9 mouse cellular contexts compared by ENCODE assay signal in the genomic region with DNA sequence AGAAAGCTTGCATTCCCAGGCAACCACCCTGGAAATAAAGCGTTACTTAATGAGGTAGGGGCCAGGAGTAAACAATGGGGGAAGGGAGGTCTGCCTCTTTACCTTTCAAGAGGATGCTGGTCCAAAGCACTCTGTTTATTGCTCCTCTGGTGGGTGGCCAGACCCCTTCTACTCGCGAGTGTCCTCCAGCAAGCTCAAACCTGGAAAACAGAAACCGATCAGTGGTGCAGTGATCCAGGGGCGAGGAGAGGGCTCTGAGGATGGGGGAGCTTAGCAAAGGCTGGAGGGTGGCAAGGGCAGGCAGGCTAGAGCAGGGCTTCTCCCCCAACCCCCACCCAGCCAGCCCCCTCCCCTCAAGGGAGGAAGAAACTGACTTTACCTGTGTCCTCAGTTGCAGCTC. TPM values are rescaled to one million over a fixed set of nuclear protein-coding genes. Genes with fewer than 3 reads are reported as not detected.
DNase-seq lines count a peak whose midpoint lies in the region; ATAC-seq and TF ChIP-seq lines count a peak whose summit lies in the region.
"Had no signal": no experiment of that assay in that cellular context is flagged by ENCODE, and none has a peak within 500 bp of the region (broad histone marks: within the 10 kb centered on the region; RNA-seq: fewer than 3 reads in every experiment).

No protein-coding gene starts in this region.

- H3K4me3 ChIP-seq in gastrocnemius, adult 2 months, result peak overlapping the region; percentile 97
- H3K4me3 ChIP-seq in C2C12 (ENCODE audit: insufficient read depth, poor library complexity, severe bottlenecking), result peak overlapping the region; percentile 53
- peak overlapping the region; percentile 80 for H3K4me3 ChIP-seq in embryonic facial prominence, embryonic 13.5 days
- peak overlapping the region; percentile 87 for H3K4me3 ChIP-seq in intestine, postnatal 0 days (ENCODE audit: low read depth, low read length)
- H3K4me3 ChIP-seq in neural tube, embryonic 13.5 days, result peak overlapping the region; percentile 77

- peaks cover 16% of the 10 kb centered on the region for H3K4me1 ChIP-seq in embryonic facial prominence, embryonic 13.5 days
- H3K4me1 ChIP-seq in intestine, postnatal 0 days (replicated peaks; ENCODE audit: control insufficient read depth, insufficient read depth, low read length), result no peaks in the 10 kb centered on the region
- H3K4me1 ChIP-seq in neural tube, embryonic 13.5 days (replicated peaks), result peaks cover 22% of the 10 kb centered on the region

- no peaks in the 10 kb centered on the region for H3K9me3 ChIP-seq in embryonic facial prominence, embryonic 13.5 days
- no peaks in the 10 kb centered on the region for H3K9me3 ChIP-seq in intestine, postnatal 0 days (ENCODE audit: control insufficient read depth)
- H3K9me3 ChIP-seq in neural tube, embryonic 13.5 days, result no peaks in the 10 kb centered on the region

- peaks cover 31% of the 10 kb centered on the region for H3K79me2 ChIP-seq in C2C12 (ENCODE audit: control insufficient read depth, insufficient read depth)

- H3K27ac ChIP-seq in gastrocnemius, adult 2 months, result peak overlapping the region; percentile 93
- peak overlapping the region; percentile 33; the same call in 1 of the 2 replicates for H3K27ac ChIP-seq in embryonic facial prominence, embryonic 13.5 days
- H3K27ac ChIP-seq in intestine, postnatal 0 days (ENCODE audit: low read depth, low read length), result peak overlapping the region; percentile 54; the same call in 1 of the 2 replicates
- peak overlapping the region; percentile 59; the same call in 1 of the 2 replicates for H3K27ac ChIP-seq in neural tube, embryonic 13.5 days (replicated peaks)

- H3K27me3 ChIP-seq in C2C12 (ENCODE audit: control insufficient read depth, insufficient read depth, insufficient read length), result no peaks in the 10 kb centered on the region
- no peaks in the 10 kb centered on the region for H3K27me3 ChIP-seq in embryonic facial prominence, embryonic 13.5 days
- H3K27me3 ChIP-seq in intestine, postnatal 0 days (replicated peaks; ENCODE audit: control insufficient read depth, insufficient read depth, low read length), result no peaks in the 10 kb centered on the region
- no peaks in the 10 kb centered on the region for H3K27me3 ChIP-seq in neural tube, embryonic 13.5 days
- H3K27me3 ChIP-seq: Patski had no signal

- H3K9ac ChIP-seq in embryonic facial prominence, embryonic 13.5 days, result peak overlapping the region; percentile 85
- H3K9ac ChIP-seq in intestine, postnatal 0 days (ENCODE audit: low read depth, low read length), result peak overlapping the region; percentile 79
- H3K9ac ChIP-seq in neural tube, embryonic 13.5 days, result peak overlapping the region; percentile 88

- WGBS in embryonic facial prominence, embryonic 13.5 days, result 0% methylated on average over 5 of the region's 5 CpGs
- WGBS in intestine, postnatal 0 days, result 0% methylated on average over 5 of the region's 5 CpGs
- WGBS in neural tube, embryonic 13.5 days, result 2% methylated on average over 5 of the region's 5 CpGs

- peaks cover 11% of the 10 kb centered on the region for H3K79me3 ChIP-seq in C2C12 (ENCODE audit: low read depth)

- TF ChIP-seq CTCF in gastrocnemius, adult 2 months (IDR thresholded peaks at IDR 0.05), result no peak
- no peak for TF ChIP-seq CTCF in C2C12 (IDR thresholded peaks at IDR 0.05; ENCODE audit: control insufficient read depth, insufficient read depth, insufficient read length)
- no peak for TF ChIP-seq CTCF in intestine, postnatal 0 days (IDR thresholded peaks at IDR 0.05; ENCODE audit: low read depth)

- no peaks in the 10 kb centered on the region for H3K36me3 ChIP-seq in C2C12 (ENCODE audit: control insufficient read depth, insufficient read depth)
- no peaks in the 10 kb centered on the region for H3K36me3 ChIP-seq in embryonic facial prominence, embryonic 13.5 days
- H3K36me3 ChIP-seq in intestine, postnatal 0 days (ENCODE audit: control insufficient read depth, insufficient read depth), result no peaks in the 10 kb centered on the region
- H3K36me3 ChIP-seq in neural tube, embryonic 13.5 days, result peaks cover 11% of the 10 kb centered on the region; the same call in 1 of the 2 replicates

- DNase-seq in gastrocnemius, adult 2 months, result no peak
- no peak for DNase-seq in gastrocnemius, adult 8-10 months (ENCODE audit: low spot score in 2 of 2)
- DNase-seq in frontal cortex, postnatal 10 days (ENCODE audit: low spot score in 2 of 2), result no peak
- no peak for DNase-seq in adrenal gland, adult (ENCODE audit: inconsistent age in 2 of 2, low spot score in 1 of 2)

- peak overlapping the region; percentile 80 for H3K4me2 ChIP-seq in embryonic facial prominence, embryonic 13.5 days
- peak overlapping the region; percentile 89 for H3K4me2 ChIP-seq in intestine, postnatal 0 days (replicated peaks; ENCODE audit: low read depth)
- peak overlapping the region; percentile 93 for H3K4me2 ChIP-seq in neural tube, embryonic 13.5 days

- no peak for ATAC-seq in embryonic facial prominence, embryonic 13.5 days (ENCODE audit: insufficient number of reproducible peaks, insufficient read depth, low FRiP score, low TSS enrichment, low read depth)
- no peak for ATAC-seq in intestine, postnatal 0 days
- ATAC-seq in neural tube, embryonic 13.5 days (ENCODE audit: low read depth), result peak; percentile 4

- H3ac ChIP-seq in C2C12 (ENCODE audit: control insufficient read depth, insufficient read length, low read depth), result peak overlapping the region; percentile 42

- intact Hi-C loops in gastrocnemius, adult 2 months (cut with DNase I), result no loop called here

TF ChIP-seq in C2C12, 6 proteins besides CTCF, POLR2A, EP300 and RAD21:
- TF ChIP-seq MAX (IDR thresholded peaks at IDR 0.05), result no peak
- TF ChIP-seq MYOD1 (IDR thresholded peaks at IDR 0.05; ENCODE audit: control insufficient read depth, insufficient read length, low read depth), result no peak
- no peak for TF ChIP-seq USF1 (IDR thresholded peaks at IDR 0.05; ENCODE audit: low read depth)
- TF ChIP-seq MYOG (IDR thresholded peaks at IDR 0.05; ENCODE audit: control insufficient read depth, extremely low read depth, insufficient read length), result no peak

RNA-seq across cellular contexts. Expression of a gene that starts 0.7 kb away (rescaled TPM):
- 1 to 10 TPM; 7.5 to 8.5 TPM for total RNA-seq in gastrocnemius, adult 2 months (2021)
- total RNA-seq in gastrocnemius, adult 8-10 months (2022), result 10 to 100 TPM in 1 of 4 experiments, 1 to 10 TPM in 3; 7.1 to 10.8 (median 9.2) TPM
- 3.9 TPM for polyA plus RNA-seq in C2C12 (2012; fragmentation: generic; extraction: Trizol)
- 13.7 and 16.6 TPM in 2 replicates for polyA plus RNA-seq in embryonic facial prominence, embryonic 13.5 days (2015; fragmentation: Nextera tagmentation; extraction: Ambion mirVana)
- polyA plus RNA-seq in intestine, postnatal 0 days (2015; fragmentation: Nextera tagmentation; extraction: Ambion mirVana), result 6.0 and 6.8 TPM in 2 replicates
- 17.1 and 17.2 TPM in 2 replicates for polyA plus RNA-seq in neural tube, embryonic 13.5 days (2015; fragmentation: Nextera tagmentation; extraction: Ambion mirVana)

RNA-seq across cellular contexts. Expression of a gene that starts 1.0 kb away (rescaled TPM):
- total RNA-seq in gastrocnemius, adult 2 months (2021), result 1 to 10 TPM; 4.4 to 5.8 TPM
- 1 to 10 TPM; 5.2 to 6.0 (median 5.6) TPM for total RNA-seq in gastrocnemius, adult 8-10 months (2022)
- polyA plus RNA-seq in C2C12 (2012; fragmentation: generic; extraction: Trizol), result 5.4 TPM
- 22.4 and 23.3 TPM in 2 replicates for polyA plus RNA-seq in embryonic facial prominence, embryonic 13.5 days (2015; fragmentation: Nextera tagmentation; extraction: Ambion mirVana)
- 4.5 and 4.8 TPM in 2 replicates for polyA plus RNA-seq in intestine, postnatal 0 days (2015; fragmentation: Nextera tagmentation; extraction: Ambion mirVana)
- polyA plus RNA-seq in neural tube, embryonic 13.5 days (2015; fragmentation: Nextera tagmentation; extraction: Ambion mirVana), result 14.8 and 20.1 TPM in 2 replicates

RNA-seq across cellular contexts. Expression of a gene that starts 54.6 kb away (rescaled TPM):
- not detected for total RNA-seq in gastrocnemius, adult 2 months (2021)
- total RNA-seq in gastrocnemius, adult 8-10 months (2022), result under 1 TPM in 2 of 4 experiments, not detected in 2; 0.25 to 0.51 TPM
- 0.13 TPM for polyA plus RNA-seq in C2C12 (2012; fragmentation: generic; extraction: Trizol)
- polyA plus RNA-seq in embryonic facial prominence, embryonic 13.5 days (2015; fragmentation: Nextera tagmentation; extraction: Ambion mirVana), result 7.3 and 7.8 TPM in 2 replicates
- 0.16 TPM in 2 replicates for polyA plus RNA-seq in intestine, postnatal 0 days (2015; fragmentation: Nextera tagmentation; extraction: Ambion mirVana)
- 0.33 and 0.61 TPM in 2 replicates for polyA plus RNA-seq in neural tube, embryonic 13.5 days (2015; fragmentation: Nextera tagmentation; extraction: Ambion mirVana)

Comparison
In these comparisons a context has a peak if more than half of its experiments do, and no peak if none do; other contexts are left out.
1. H3K27ac ChIP-seq: peak in every context shown above with its lines; median percentile 93 in gastrocnemius, adult 2 months; 59 in neural tube, embryonic 13.5 days; 54 in intestine, postnatal 0 days; 33 in embryonic facial prominence, embryonic 13.5 days.